Mouse (Mus musculus): ENCODE measurements around the gene Leo1. TPM values are rescaled to one million over a fixed set of nuclear protein-coding genes. Genes with fewer than 3 reads are reported as not detected.
"Not testable (repeated sequence)": the region's sequence is repeated elsewhere in the genome, so short reads cannot be mapped to it uniquely, and the experiment has no call there.

Gene Leo1
- polyA plus RNA-seq, 1 experiment from 2014 or later = 56.8 TPM

DNA sequence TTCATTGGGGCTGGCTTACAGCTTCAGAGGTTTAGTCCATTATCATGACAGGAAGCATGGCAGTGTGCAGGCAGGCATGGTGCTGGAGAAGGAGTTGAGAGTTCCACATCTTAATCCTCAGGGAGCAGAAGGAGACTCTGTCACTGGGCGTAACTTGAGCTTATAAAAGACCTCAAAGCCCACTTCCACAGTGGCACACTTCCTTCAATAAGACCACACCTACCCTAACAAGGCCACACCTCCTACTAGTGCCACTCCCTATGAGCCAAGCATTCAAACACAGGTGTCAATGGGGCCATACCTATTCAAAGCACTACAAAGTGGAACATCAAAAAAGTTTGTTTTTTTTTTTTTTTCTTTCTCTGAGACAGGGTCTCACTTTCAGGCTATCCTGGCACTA lies 11.7 kb upstream of the Leo1 start:
- no peaks in the 10 kb centered on the region for H3K27me3 ChIP-seq (ENCODE audit: poor library complexity, severe bottlenecking)
- H3K4me3 ChIP-seq = no peak overlapping the region
- H3K27ac ChIP-seq = no peak overlapping the region
- H3K36me3 ChIP-seq (replicated peaks) = no peaks in the 10 kb centered on the region
- peaks cover 22% of the 10 kb centered on the region for H3K4me1 ChIP-seq
- WGBS = 100% methylated on average over 1 of the region's 1 CpGs
- no peak for DNase-seq (ENCODE audit: extremely low spot score, low spot score)
- H3K9me3 ChIP-seq = no peaks in the 10 kb centered on the region

DNA sequence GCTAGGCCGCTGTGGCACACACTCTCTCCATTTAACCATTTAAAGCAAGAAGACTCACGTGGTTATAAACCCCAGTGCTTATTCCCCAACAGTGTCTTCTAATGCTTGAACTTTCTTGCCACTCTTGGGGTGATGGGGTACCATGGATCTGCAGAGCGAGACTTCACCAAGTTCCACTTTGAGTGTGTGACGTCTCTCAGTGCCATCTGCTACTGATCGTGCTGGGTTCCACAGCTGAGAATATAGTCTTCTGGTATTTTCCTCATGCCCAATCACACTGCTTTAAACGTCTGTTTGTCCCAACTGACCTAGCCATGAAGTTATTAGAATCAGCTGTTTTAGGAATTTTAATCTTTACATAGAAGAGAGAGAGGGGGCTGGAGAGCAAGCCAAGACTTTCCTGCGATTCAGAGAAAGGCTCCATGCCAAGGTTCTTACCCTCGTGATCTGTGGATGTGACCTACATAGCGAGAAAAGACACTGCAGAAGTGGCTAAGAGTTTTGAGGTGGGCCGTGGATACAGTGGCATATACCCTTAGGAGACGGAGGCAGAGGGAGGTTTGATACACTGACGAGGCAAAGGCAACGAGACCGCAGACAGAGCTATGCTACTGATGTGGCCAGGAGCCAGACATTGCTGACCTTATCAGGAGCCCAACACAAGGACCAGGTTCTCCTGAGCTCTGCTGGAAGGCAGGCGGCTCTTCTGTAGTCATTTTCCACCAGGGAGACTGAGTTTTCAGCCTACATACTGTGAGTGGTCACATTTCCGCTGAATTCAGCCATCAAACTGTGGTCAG lies 10.3 kb upstream of the Leo1 start:
- no peak overlapping the region for H3K4me3 ChIP-seq
- no peak for DNase-seq (ENCODE audit: extremely low spot score, low spot score)
- H3K36me3 ChIP-seq (replicated peaks) = no peaks in the 10 kb centered on the region
- 78% methylated on average over 16 of the region's 16 CpGs for WGBS
- no peaks in the 10 kb centered on the region for H3K9me3 ChIP-seq
- H3K4me1 ChIP-seq = peaks cover 28% of the 10 kb centered on the region
- H3K27me3 ChIP-seq (ENCODE audit: poor library complexity, severe bottlenecking) = no peaks in the 10 kb centered on the region
- H3K27ac ChIP-seq = no peak overlapping the region

- Histone ChIP-seq H3K4me1 (peaks cover 38% of the 10 kb centered on the region), H3K27ac (no peak overlapping the region), H3K36me3 (replicated peaks) (no peaks in the 10 kb centered on the region), H3K27me3 (ENCODE audit: poor library complexity, severe bottlenecking) (no peaks in the 10 kb centered on the region), H3K4me3 (no peak overlapping the region), H3K9me3 (no peaks in the 10 kb centered on the region)
- DNase-seq (ENCODE audit: extremely low spot score, low spot score) = no peak
- WGBS = 90% methylated on average over 3 of the region's 3 CpGs
These were observed 8.6 kb upstream of the Leo1 start for GRCm38 (mm10) chr9:75432694-75433093.

GRCm38 (mm10) chr9:75434172-75434793 lies 7.0 kb upstream of the Leo1 start:
- H3K9me3 ChIP-seq = no peaks in the 10 kb centered on the region
- 55% methylated on average over 7 of the region's 7 CpGs for WGBS
- no peak overlapping the region for H3K4me3 ChIP-seq
- 0 out of 2 replicates have a peak overlapping the region, but pooled peaks have one; percentile 17 for H3K27ac ChIP-seq
- no peaks in the 10 kb centered on the region for H3K27me3 ChIP-seq (ENCODE audit: poor library complexity, severe bottlenecking)
- H3K36me3 ChIP-seq (replicated peaks) = no peaks in the 10 kb centered on the region
- no peak for DNase-seq (ENCODE audit: extremely low spot score, low spot score)
- H3K4me1 ChIP-seq = peaks cover 42% of the 10 kb centered on the region

DNA sequence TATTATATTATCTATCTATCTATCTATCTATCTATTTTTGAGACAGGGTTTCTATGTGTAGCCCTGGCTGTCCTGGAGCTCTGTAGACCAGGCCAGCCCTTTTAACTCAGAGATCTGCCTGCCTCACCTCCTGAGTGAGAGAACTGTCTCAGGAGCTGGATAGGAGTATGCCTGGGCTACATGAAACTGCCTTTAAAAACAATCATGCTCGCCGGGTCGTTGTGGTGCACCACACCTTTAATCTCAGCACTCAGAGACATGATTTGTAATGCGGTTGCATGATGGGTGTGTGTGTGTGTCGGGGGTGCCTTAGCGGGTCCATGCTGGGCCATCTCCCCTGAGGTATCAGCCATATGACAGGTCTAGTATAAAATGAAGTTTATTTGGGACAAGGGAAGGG lies 6.5 kb upstream of the Leo1 start:
- Histone ChIP-seq H3K4me1 (peaks cover 42% of the 10 kb centered on the region), H3K27ac (no peak overlapping the region), H3K36me3 (replicated peaks) (no peaks in the 10 kb centered on the region), H3K27me3 (ENCODE audit: poor library complexity, severe bottlenecking) (no peaks in the 10 kb centered on the region), H3K9me3 (no peaks in the 10 kb centered on the region), H3K4me3 (no peak overlapping the region)
- 80% methylated on average over 6 of the region's 6 CpGs for WGBS
- DNase-seq (ENCODE audit: extremely low spot score, low spot score) = no peak

GRCm38 (mm10) chr9:75435291-75435690 lies 6.0 kb upstream of the Leo1 start:
- Histone ChIP-seq H3K9me3 (no peaks in the 10 kb centered on the region), H3K27me3 (ENCODE audit: poor library complexity, severe bottlenecking) (no peaks in the 10 kb centered on the region), H3K4me1 (peaks cover 42% of the 10 kb centered on the region), H3K27ac (peak overlapping the region; percentile 83), H3K36me3 (replicated peaks) (no peaks in the 10 kb centered on the region), H3K4me3 (no peak overlapping the region)
- 74% methylated on average over 4 of the region's 4 CpGs for WGBS
- DNase-seq (ENCODE audit: extremely low spot score, low spot score) = no peak

DNA sequence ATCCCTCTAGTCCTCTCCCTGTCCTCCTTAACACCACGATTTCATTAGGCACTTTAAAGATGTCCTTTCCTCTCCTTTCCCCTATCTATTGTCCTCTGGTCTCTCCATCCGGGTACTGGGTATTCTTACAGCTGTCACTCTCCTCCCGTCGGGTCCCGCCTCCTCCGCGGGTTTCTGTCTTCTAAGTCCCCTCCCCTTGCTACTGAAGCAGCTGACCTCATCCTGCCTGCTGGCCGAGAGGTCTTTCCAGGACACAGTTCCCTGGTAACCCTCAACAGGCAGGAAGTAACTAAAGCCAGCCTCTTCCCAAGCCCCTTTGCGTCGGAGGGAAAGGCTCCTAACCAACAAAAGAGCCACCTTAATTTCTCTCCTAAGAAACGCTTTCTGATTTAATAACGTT lies 5.4 kb upstream of the Leo1 start:
- H3K36me3 ChIP-seq (replicated peaks) = no peaks in the 10 kb centered on the region
- peak overlapping the region; percentile 18; the same call in 1 of the 2 replicates for H3K4me3 ChIP-seq
- 3% methylated on average over 12 of the region's 12 CpGs for WGBS
- H3K27ac ChIP-seq = peak overlapping the region; percentile 83
- peaks cover 42% of the 10 kb centered on the region for H3K4me1 ChIP-seq
- H3K9me3 ChIP-seq = no peaks in the 10 kb centered on the region
- no peaks in the 10 kb centered on the region for H3K27me3 ChIP-seq (ENCODE audit: poor library complexity, severe bottlenecking)
- DNase-seq (ENCODE audit: extremely low spot score, low spot score) = peak; percentile 80

- Histone ChIP-seq H3K9me3 (no peaks in the 10 kb centered on the region), H3K27ac (no peak overlapping the region), H3K4me1 (peaks cover 42% of the 10 kb centered on the region), H3K4me3 (no peak overlapping the region), H3K36me3 (replicated peaks) (no peaks in the 10 kb centered on the region), H3K27me3 (ENCODE audit: poor library complexity, severe bottlenecking) (no peaks in the 10 kb centered on the region)
- peak; percentile 27 for DNase-seq (ENCODE audit: extremely low spot score, low spot score)
- 29% methylated on average over 6 of the region's 6 CpGs for WGBS
These were observed 3.5 kb upstream of the Leo1 start for GRCm38 (mm10) chr9:75437653-75438385.

DNA sequence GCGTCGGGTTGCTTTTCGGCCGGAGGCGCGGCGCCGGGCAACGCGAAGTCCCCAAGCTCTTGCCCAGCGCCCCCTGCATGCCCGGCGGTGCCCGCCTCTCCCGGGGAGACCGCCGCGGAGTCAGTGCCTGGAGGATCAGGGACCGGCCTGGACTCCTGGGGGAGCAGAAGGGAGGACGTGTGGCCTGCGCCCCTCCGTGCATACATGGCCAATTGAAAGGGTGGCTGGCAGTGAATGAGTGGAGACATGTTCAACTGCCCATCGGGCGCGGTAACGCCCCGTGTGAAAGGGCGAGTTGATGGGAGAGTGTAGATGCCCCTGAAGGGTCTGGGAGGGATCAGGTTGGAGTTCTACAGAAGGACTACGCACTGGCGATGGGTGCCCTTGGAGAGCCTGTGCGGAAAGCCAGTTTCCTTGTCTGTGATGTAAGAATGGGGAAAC lies 387 bp downstream of the Leo1 start:
- Histone ChIP-seq H3K27ac (peak overlapping the region; percentile 97), H3K36me3 (replicated peaks) (peaks cover 25% of the 10 kb centered on the region), H3K4me1 (peaks cover 22% of the 10 kb centered on the region), H3K9me3 (no peaks in the 10 kb centered on the region), H3K27me3 (ENCODE audit: poor library complexity, severe bottlenecking) (no peaks in the 10 kb centered on the region), H3K4me3 (peak overlapping the region; percentile 96)
- no peak for DNase-seq (ENCODE audit: extremely low spot score, low spot score)
- WGBS = under 1% methylated on average over 31 of the region's 31 CpGs

GRCm38 (mm10) chr9:75444981-75445380 lies 3.7 kb downstream of the Leo1 start:
- peaks cover 58% of the 10 kb centered on the region for H3K36me3 ChIP-seq (replicated peaks)
- WGBS = 91% methylated on average over 15 of the region's 15 CpGs
- no peak for DNase-seq (ENCODE audit: extremely low spot score, low spot score)

GRCm38 (mm10) chr9:75446574-75446973 lies 5.2 kb downstream of the Leo1 start:
- not testable (repeated sequence) for H3K27ac ChIP-seq; H3K4me3 ChIP-seq; DNase-seq (ENCODE audit: extremely low spot score, low spot score); H3K27me3 ChIP-seq (ENCODE audit: poor library complexity, severe bottlenecking); H3K9me3 ChIP-seq
- H3K4me1 ChIP-seq = peaks cover 15% of the 10 kb centered on the region
- H3K36me3 ChIP-seq (replicated peaks) = peaks cover 71% of the 10 kb centered on the region
- WGBS = 90% methylated on average over 10 of the region's 10 CpGs

More at GRCm38 (mm10) chr9:75444981-75445380, 3.7 kb downstream of the Leo1 start:
- peaks cover 15% of the 10 kb centered on the region for H3K4me1 ChIP-seq
- no peaks in the 10 kb centered on the region for H3K9me3 ChIP-seq
- H3K27me3 ChIP-seq (ENCODE audit: poor library complexity, severe bottlenecking) = no peaks in the 10 kb centered on the region
- H3K4me3 ChIP-seq = no peak overlapping the region
- H3K27ac ChIP-seq = no peak overlapping the region

DNA sequence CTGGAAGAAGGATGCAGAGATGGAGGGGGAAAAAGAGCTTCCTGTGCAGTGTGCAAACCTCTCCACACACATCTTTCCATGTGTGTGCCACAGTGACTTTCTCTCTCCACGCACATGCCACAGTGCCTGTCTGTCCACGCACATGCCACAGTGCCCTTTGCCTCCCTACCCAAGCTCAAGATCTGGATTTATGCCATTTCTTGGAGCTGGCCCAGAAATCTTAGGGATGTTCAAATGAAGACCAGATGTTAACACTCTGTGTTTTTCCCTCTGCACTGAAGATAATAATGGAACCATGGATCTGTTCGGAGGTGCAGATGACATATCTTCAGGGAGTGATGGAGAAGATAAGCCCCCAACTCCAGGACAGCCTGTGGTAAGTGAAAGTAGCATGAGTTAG lies 6.7 kb downstream of the Leo1 start:
- Histone ChIP-seq H3K9me3 (no peaks in the 10 kb centered on the region), H3K27ac (no peak overlapping the region), H3K27me3 (ENCODE audit: poor library complexity, severe bottlenecking) (no peaks in the 10 kb centered on the region), H3K4me3 (no peak overlapping the region), H3K4me1 (peaks cover 2% of the 10 kb centered on the region), H3K36me3 (replicated peaks) (peaks cover 85% of the 10 kb centered on the region)
- no peak for DNase-seq (ENCODE audit: extremely low spot score, low spot score)
- 89% methylated on average over 3 of the region's 3 CpGs for WGBS

DNA sequence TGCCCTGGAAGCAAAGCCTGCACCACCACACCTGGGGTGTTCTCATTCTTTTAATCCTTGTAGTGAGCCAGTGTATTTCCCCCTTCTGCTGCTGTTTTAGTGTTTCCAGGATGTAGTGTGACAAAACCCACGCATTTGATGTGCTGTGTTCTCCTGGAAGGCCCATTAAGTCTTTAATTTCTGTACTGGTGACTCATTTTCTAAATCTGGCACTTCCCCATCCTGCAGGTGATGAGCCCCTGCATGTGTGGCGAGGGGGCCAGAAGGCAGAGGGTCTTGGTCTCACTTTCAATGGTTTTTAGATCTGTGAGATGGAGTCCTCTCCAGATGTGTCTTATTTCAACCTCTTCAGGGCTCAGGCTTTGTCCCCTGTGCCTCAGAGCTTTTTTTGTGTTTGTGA lies 12.7 kb downstream of the Leo1 start:
- DNase-seq (ENCODE audit: extremely low spot score, low spot score) = no peak
- H3K4me3 ChIP-seq = no peak overlapping the region
- H3K27me3 ChIP-seq (ENCODE audit: poor library complexity, severe bottlenecking) = no peaks in the 10 kb centered on the region
- peaks cover 97% of the 10 kb centered on the region for H3K36me3 ChIP-seq (replicated peaks)
- 95% methylated on average over 2 of the region's 2 CpGs for WGBS
- H3K9me3 ChIP-seq = no peaks in the 10 kb centered on the region
- H3K27ac ChIP-seq = no peak overlapping the region
- H3K4me1 ChIP-seq = no peaks in the 10 kb centered on the region

All from forebrain, embryonic 10.5 days (tissue).